ENCODE assay signal across 22 mouse cellular contexts in the genomic region with DNA sequence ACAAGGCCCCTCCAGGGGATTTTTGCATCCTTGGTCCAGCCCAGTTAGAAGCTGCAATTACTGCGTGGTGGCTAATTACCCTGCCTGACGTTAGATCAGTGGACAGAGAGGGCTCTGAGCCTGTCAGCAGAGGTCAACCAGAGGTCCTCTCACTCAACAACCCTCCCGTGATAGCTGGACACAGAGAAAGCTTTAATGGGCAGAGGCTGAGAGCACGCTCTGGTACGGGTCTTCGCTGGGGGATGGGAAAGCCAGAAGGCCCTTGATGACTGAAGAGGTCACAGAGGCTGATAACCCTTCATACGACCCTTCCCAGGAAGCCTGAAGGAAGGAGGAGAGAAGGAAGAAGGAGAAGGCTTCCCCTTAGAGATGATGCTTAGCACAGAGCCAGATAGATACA.
A peak's percentile ranks its signal among the peaks of the same experiment; 100 is the strongest.
DNase-seq lines count a peak whose midpoint lies in the region; ATAC-seq lines count a peak whose summit lies in the region.
"Had no signal": no experiment of that assay in that cellular context is flagged by ENCODE, and none has a peak within 500 bp of the region (broad histone marks: within the 10 kb centered on the region; RNA-seq: fewer than 3 reads in every experiment).

No protein-coding gene starts in this region.

- no peak overlapping the region for H3K4me3 ChIP-seq in heart, embryonic 16.5 days (ENCODE audit: low read length)
- no peak overlapping the region for H3K4me3 ChIP-seq in midbrain, embryonic 12.5 days
- H3K4me3 ChIP-seq in midbrain, embryonic 13.5 days (replicated peaks): no peak overlapping the region
- H3K4me3 ChIP-seq in intestine, embryonic 16.5 days (ENCODE audit: low read length): no peak overlapping the region
- H3K4me3 ChIP-seq: embryonic facial prominence, embryonic 10.5 days; left cerebral cortex, adult 2 months; liver, embryonic 13.5 days had no signal

- 14% methylated on average over 7 of the region's 7 CpGs for WGBS in heart, embryonic 16.5 days
- 23% methylated on average over 7 of the region's 7 CpGs for WGBS in midbrain, embryonic 12.5 days
- 28% methylated on average over 7 of the region's 7 CpGs for WGBS in midbrain, embryonic 13.5 days
- 42% methylated on average over 7 of the region's 7 CpGs for WGBS in intestine, embryonic 16.5 days

- H3K4me2 ChIP-seq in heart, embryonic 16.5 days (ENCODE audit: low read depth, low read length): no peak overlapping the region
- 0 out of 2 replicates have a peak overlapping the region, but pooled peaks have one; percentile 2 for H3K4me2 ChIP-seq in midbrain, embryonic 12.5 days (replicated peaks)
- no peak overlapping the region for H3K4me2 ChIP-seq in midbrain, embryonic 13.5 days (replicated peaks)
- H3K4me2 ChIP-seq in intestine, embryonic 16.5 days (ENCODE audit: low read depth, low read length): no peak overlapping the region
- H3K4me2 ChIP-seq: liver, embryonic 13.5 days had no signal

- no peaks in the 10 kb centered on the region for H3K27me3 ChIP-seq in heart, embryonic 16.5 days (ENCODE audit: control insufficient read depth, insufficient read depth, low read length)
- no peaks in the 10 kb centered on the region for H3K27me3 ChIP-seq in midbrain, embryonic 12.5 days
- no peaks in the 10 kb centered on the region for H3K27me3 ChIP-seq in midbrain, embryonic 13.5 days
- H3K27me3 ChIP-seq in intestine, embryonic 16.5 days (replicated peaks; ENCODE audit: control insufficient read depth, insufficient read depth, low read length): no peaks in the 10 kb centered on the region
- H3K27me3 ChIP-seq: liver, embryonic 13.5 days had no signal

- DNase-seq in heart, adult 18-20 months: no peak
- DNase-seq in mesoderm, embryonic 11.5 days (ENCODE audit: low read depth, low spot score): peak; percentile 37
- DNase-seq in layer of hippocampus, postnatal 25 days (ENCODE audit: extremely low spot score in 1 of 2, low spot score in 1 of 2): no peak
- DNase-seq: adrenal gland, adult 8-10 months; cerebellum, adult 2 months; cerebellum, postnatal 25 days; forebrain, postnatal 0 days; gastrocnemius, postnatal 25 days; heart, postnatal 36 days; kidney, adult 11 months; layer of hippocampus, adult 9-11 months; liver, embryonic 13.5 days; lung, adult 2 months; lung, postnatal 14 days; right cerebral cortex, postnatal 25 days; spleen, adult 18-20 months had no signal

- 0 out of 2 replicates have a peak, but pooled peaks have one; percentile 30 for ATAC-seq in heart, embryonic 16.5 days (replicated peaks; ENCODE audit: extremely low read depth, insufficient read depth, low FRiP score)
- ATAC-seq in midbrain, embryonic 12.5 days (ENCODE audit: low FRiP score, low read depth): no peak
- ATAC-seq in midbrain, embryonic 13.5 days: no peak
- ATAC-seq in intestine, embryonic 16.5 days: no peak
- ATAC-seq: forebrain, postnatal 0 days had no signal

- H3K4me1 ChIP-seq in heart, embryonic 16.5 days (ENCODE audit: control insufficient read depth, insufficient read depth, low read length): peaks cover 19% of the 10 kb centered on the region
- peaks cover 70% of the 10 kb centered on the region for H3K4me1 ChIP-seq in midbrain, embryonic 12.5 days
- H3K4me1 ChIP-seq in midbrain, embryonic 13.5 days (replicated peaks): peaks cover 95% of the 10 kb centered on the region
- peaks cover 42% of the 10 kb centered on the region for H3K4me1 ChIP-seq in intestine, embryonic 16.5 days (ENCODE audit: control insufficient read depth, insufficient read depth, low read length)

- H3K9ac ChIP-seq in heart, embryonic 16.5 days (ENCODE audit: low read length): no peak overlapping the region
- H3K9ac ChIP-seq in midbrain, embryonic 12.5 days (replicated peaks): no peak overlapping the region
- H3K9ac ChIP-seq in midbrain, embryonic 13.5 days (replicated peaks): no peak overlapping the region
- H3K9ac ChIP-seq in intestine, embryonic 16.5 days (ENCODE audit: low read depth, low read length): no peak overlapping the region
- H3K9ac ChIP-seq: forebrain, postnatal 0 days; liver, embryonic 13.5 days had no signal

- H3K36me3 ChIP-seq in heart, embryonic 16.5 days (ENCODE audit: control insufficient read depth, insufficient read depth): no peaks in the 10 kb centered on the region
- H3K36me3 ChIP-seq in midbrain, embryonic 12.5 days: no peaks in the 10 kb centered on the region
- H3K36me3 ChIP-seq in midbrain, embryonic 13.5 days: no peaks in the 10 kb centered on the region
- H3K36me3 ChIP-seq in intestine, embryonic 16.5 days (ENCODE audit: control insufficient read depth, insufficient read depth, low read length): no peaks in the 10 kb centered on the region
- H3K36me3 ChIP-seq: embryonic facial prominence, embryonic 10.5 days; liver, embryonic 13.5 days had no signal

- no peak overlapping the region for H3K27ac ChIP-seq in heart, embryonic 16.5 days (ENCODE audit: low read length)
- H3K27ac ChIP-seq in midbrain, embryonic 12.5 days (replicated peaks): no peak overlapping the region
- no peak overlapping the region for H3K27ac ChIP-seq in midbrain, embryonic 13.5 days
- no peak overlapping the region for H3K27ac ChIP-seq in intestine, embryonic 16.5 days (ENCODE audit: low read length)
- H3K27ac ChIP-seq: embryonic facial prominence, embryonic 10.5 days; left cerebral cortex, adult 2 months; liver, embryonic 13.5 days had no signal

- H3K9me3 ChIP-seq in heart, embryonic 16.5 days (replicated peaks; ENCODE audit: control insufficient read depth, low read length): no peaks in the 10 kb centered on the region
- H3K9me3 ChIP-seq in midbrain, embryonic 12.5 days: no peaks in the 10 kb centered on the region
- no peaks in the 10 kb centered on the region for H3K9me3 ChIP-seq in midbrain, embryonic 13.5 days
- no peaks in the 10 kb centered on the region for H3K9me3 ChIP-seq in intestine, embryonic 16.5 days (ENCODE audit: control insufficient read depth, low read length)
- H3K9me3 ChIP-seq: embryonic facial prominence, embryonic 10.5 days; liver, embryonic 13.5 days had no signal
